ENCODE assay signal across 8 mouse cellular contexts in the genomic region with DNA sequence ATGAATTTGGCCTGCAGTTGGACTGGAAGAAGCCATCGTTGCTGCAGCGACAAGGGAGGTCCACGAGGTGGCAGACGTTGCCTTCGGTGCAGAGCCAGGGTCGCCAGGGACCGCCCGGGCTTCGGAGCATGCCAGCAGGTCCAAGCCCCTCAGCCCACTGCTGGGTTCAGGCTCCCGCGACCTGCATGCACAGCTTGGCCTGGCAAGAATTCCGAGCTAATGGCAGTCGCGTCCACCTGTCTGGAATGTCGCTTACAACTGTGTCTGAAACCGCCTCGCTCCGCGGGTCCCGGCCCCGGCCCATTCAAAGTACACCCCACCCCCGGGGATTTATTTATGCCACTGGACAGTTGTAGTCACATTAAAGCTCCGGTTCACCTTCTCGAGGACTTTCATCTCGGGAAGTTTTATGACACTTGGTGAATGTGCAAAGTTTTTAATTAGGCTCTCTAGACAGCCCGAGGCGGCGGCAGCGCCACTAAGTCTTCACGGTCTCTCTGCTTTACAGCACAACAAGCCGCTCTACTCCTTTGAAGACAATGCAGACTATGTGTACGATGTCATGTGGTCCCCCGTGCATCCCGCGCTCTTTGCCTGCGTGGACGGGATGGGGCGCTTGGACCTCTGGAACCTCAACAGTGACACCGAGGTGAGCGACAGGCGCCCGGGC.
DNase-seq lines count a peak whose midpoint lies in the region; ATAC-seq and TF ChIP-seq lines count a peak whose summit lies in the region.

No protein-coding gene starts in this region.

- TF ChIP-seq EP300 in heart, adult 2 months (IDR thresholded peaks at IDR 0.05; ENCODE audit: insufficient read depth, low read depth, low read length): peak; percentile 71; the same call in 1 of the 2 replicates

- WGBS in embryonic facial prominence, embryonic 11.5 days: 1% methylated on average over 42 of the region's 42 CpGs
- WGBS in heart, adult 2 months: 5% methylated on average over 42 of the region's 42 CpGs
- 3% methylated on average over 42 of the region's 42 CpGs for WGBS in limb, embryonic 10.5 days
- 3% methylated on average over 42 of the region's 42 CpGs for WGBS in midbrain, embryonic 10.5 days
- 5% methylated on average over 42 of the region's 42 CpGs for WGBS in small intestine, adult 2 months

- H3K4me3 ChIP-seq in erythroblast, embryonic 14.5 days (replicated peaks): peak overlapping the region; percentile 50
- peak overlapping the region; percentile 46 for H3K4me3 ChIP-seq in embryonic facial prominence, embryonic 11.5 days (ENCODE audit: low read depth, low read length)
- peak overlapping the region; percentile 77 for H3K4me3 ChIP-seq in heart, adult 2 months
- H3K4me3 ChIP-seq in limb, embryonic 10.5 days: peak overlapping the region; percentile 56
- peak overlapping the region; percentile 64 for H3K4me3 ChIP-seq in midbrain, embryonic 10.5 days
- peak overlapping the region; percentile 89 for H3K4me3 ChIP-seq in small intestine, adult 2 months (ENCODE audit: low read depth, low read length)

- H3K36me3 ChIP-seq in erythroblast, embryonic 14.5 days (ENCODE audit: control insufficient read depth): no peaks in the 10 kb centered on the region
- no peaks in the 10 kb centered on the region for H3K36me3 ChIP-seq in embryonic facial prominence, embryonic 11.5 days (replicated peaks; ENCODE audit: control insufficient read depth, insufficient read depth, low read depth, low read length)
- H3K36me3 ChIP-seq in heart, adult 2 months (ENCODE audit: control insufficient read depth, insufficient read depth, low read length): no peaks in the 10 kb centered on the region
- no peaks in the 10 kb centered on the region for H3K36me3 ChIP-seq in limb, embryonic 10.5 days
- no peaks in the 10 kb centered on the region for H3K36me3 ChIP-seq in midbrain, embryonic 10.5 days
- H3K36me3 ChIP-seq in small intestine, adult 2 months (ENCODE audit: control insufficient read depth, insufficient read depth, low read length): no peaks in the 10 kb centered on the region

- H3K9me3 ChIP-seq in erythroblast, embryonic 14.5 days (ENCODE audit: control insufficient read depth, low read length): no peaks in the 10 kb centered on the region
- H3K9me3 ChIP-seq in embryonic facial prominence, embryonic 11.5 days (replicated peaks; ENCODE audit: control insufficient read depth, low read length): no peaks in the 10 kb centered on the region
- no peaks in the 10 kb centered on the region for H3K9me3 ChIP-seq in limb, embryonic 10.5 days (replicated peaks)
- H3K9me3 ChIP-seq in midbrain, embryonic 10.5 days (replicated peaks): no peaks in the 10 kb centered on the region

- H3K9ac ChIP-seq in embryonic facial prominence, embryonic 11.5 days (replicated peaks; ENCODE audit: low read length): peak overlapping the region; percentile 60
- peak overlapping the region; percentile 59 for H3K9ac ChIP-seq in heart, adult 2 months (ENCODE audit: low read depth, low read length)

- DNase-seq in embryonic facial prominence, embryonic 11.5 days (ENCODE audit: low spot score): peak; percentile 93
- DNase-seq in heart, adult 2 months: peak; percentile 71 to 78
- peak; percentile 74 for DNase-seq in kidney, adult 18-20 months
- DNase-seq in limb, embryonic 10.5 days (ENCODE audit: low spot score): peak; percentile 92
- DNase-seq in midbrain, embryonic 10.5 days (ENCODE audit: low spot score): peak; percentile 89

- peak; percentile 97; the same call in 1 of the 2 replicates for TF ChIP-seq CTCF in heart, adult 2 months (IDR thresholded peaks at IDR 0.05)
- peak; percentile 69; the same call in 1 of the 2 replicates for TF ChIP-seq CTCF in small intestine, adult 2 months (IDR thresholded peaks at IDR 0.05; ENCODE audit: extremely low read depth, insufficient read length, insufficient replicate concordance, low read depth, low read length)

- no peaks in the 10 kb centered on the region for H3K79me2 ChIP-seq in heart, adult 2 months (replicated peaks; ENCODE audit: control insufficient read depth, insufficient read depth, low read length)

- peak overlapping the region; percentile 87 for H3K4me2 ChIP-seq in embryonic facial prominence, embryonic 11.5 days (ENCODE audit: low read depth, low read length)

- intact Hi-C loops in heart, adult 2 months (cut with DNase I): loop anchor here (1.0 kb wide), 2 partner anchors 879 to 909 kb away; no protein-coding TSS in a partner anchor

- TF ChIP-seq POLR2A in heart, adult 2 months (IDR thresholded peaks at IDR 0.05; ENCODE audit: insufficient read depth, low read depth, low read length): no peak
- no peak for TF ChIP-seq POLR2A in small intestine, adult 2 months (IDR thresholded peaks at IDR 0.05; ENCODE audit: low read depth, low read length)

- peaks cover 14% of the 10 kb centered on the region for H3K27me3 ChIP-seq in erythroblast, embryonic 14.5 days (ENCODE audit: control insufficient read depth)
- no peaks in the 10 kb centered on the region for H3K27me3 ChIP-seq in embryonic facial prominence, embryonic 11.5 days (ENCODE audit: control insufficient read depth, insufficient read depth, low read length)
- peaks cover 1% of the 10 kb centered on the region; the same call in 1 of the 2 replicates for H3K27me3 ChIP-seq in heart, adult 2 months (ENCODE audit: control insufficient read depth, insufficient read depth, low read length)
- H3K27me3 ChIP-seq in limb, embryonic 10.5 days (ENCODE audit: low read depth, poor library complexity, severe bottlenecking): no peaks in the 10 kb centered on the region
- H3K27me3 ChIP-seq in midbrain, embryonic 10.5 days (ENCODE audit: low read depth, poor library complexity, severe bottlenecking): peaks cover 11% of the 10 kb centered on the region
- no peaks in the 10 kb centered on the region; the same call in 1 of the 2 replicates for H3K27me3 ChIP-seq in small intestine, adult 2 months (ENCODE audit: control insufficient read depth, insufficient read depth, low read length)

- no peak overlapping the region for H3K27ac ChIP-seq in embryonic facial prominence, embryonic 11.5 days (replicated peaks; ENCODE audit: low read depth, low read length)
- no peak overlapping the region for H3K27ac ChIP-seq in heart, adult 2 months
- H3K27ac ChIP-seq in limb, embryonic 10.5 days: peak overlapping the region; percentile 85
- peak overlapping the region; percentile 76 for H3K27ac ChIP-seq in midbrain, embryonic 10.5 days (replicated peaks)
- H3K27ac ChIP-seq in small intestine, adult 2 months (ENCODE audit: insufficient read depth, low read depth, low read length): no peak overlapping the region

- peaks cover 2% of the 10 kb centered on the region; the same call in 1 of the 2 replicates for H3K4me1 ChIP-seq in erythroblast, embryonic 14.5 days (ENCODE audit: control insufficient read depth)
- H3K4me1 ChIP-seq in embryonic facial prominence, embryonic 11.5 days (ENCODE audit: control insufficient read depth, insufficient read depth, low read length): no peaks in the 10 kb centered on the region
- peaks cover 1% of the 10 kb centered on the region; the same call in 1 of the 2 replicates for H3K4me1 ChIP-seq in heart, adult 2 months (ENCODE audit: control insufficient read depth, insufficient read depth, low read length)
- H3K4me1 ChIP-seq in limb, embryonic 10.5 days: peaks cover 16% of the 10 kb centered on the region
- H3K4me1 ChIP-seq in midbrain, embryonic 10.5 days: peaks cover 12% of the 10 kb centered on the region
- peaks cover 5% of the 10 kb centered on the region; the same call in 1 of the 2 replicates for H3K4me1 ChIP-seq in small intestine, adult 2 months (ENCODE audit: control insufficient read depth, insufficient read depth, insufficient read length, low read length)

- no peak for ATAC-seq in erythroblast, adult 5-6 weeks (replicated peaks; ENCODE audit: low FRiP score, poor library complexity, severe bottlenecking)
- ATAC-seq in embryonic facial prominence, embryonic 11.5 days (replicated peaks; ENCODE audit: insufficient number of reproducible peaks, low FRiP score, low TSS enrichment, low read depth): peak; percentile 99

Comparison
In these comparisons a context has a peak if more than half of its experiments do, and no peak if none do; other contexts are left out.
1. H3K27ac ChIP-seq: peak in limb, embryonic 10.5 days (single experiment) and midbrain, embryonic 10.5 days (single experiment); none in embryonic facial prominence, embryonic 11.5 days (single experiment), heart, adult 2 months (single experiment) and small intestine, adult 2 months (single experiment).
2. Peak in every context shown above with its lines, with median percentiles within 50 percentile points of each other: H3K4me3 ChIP-seq and DNase-seq.